14 mouse cellular contexts compared by ENCODE assay signal in the genomic region with DNA sequence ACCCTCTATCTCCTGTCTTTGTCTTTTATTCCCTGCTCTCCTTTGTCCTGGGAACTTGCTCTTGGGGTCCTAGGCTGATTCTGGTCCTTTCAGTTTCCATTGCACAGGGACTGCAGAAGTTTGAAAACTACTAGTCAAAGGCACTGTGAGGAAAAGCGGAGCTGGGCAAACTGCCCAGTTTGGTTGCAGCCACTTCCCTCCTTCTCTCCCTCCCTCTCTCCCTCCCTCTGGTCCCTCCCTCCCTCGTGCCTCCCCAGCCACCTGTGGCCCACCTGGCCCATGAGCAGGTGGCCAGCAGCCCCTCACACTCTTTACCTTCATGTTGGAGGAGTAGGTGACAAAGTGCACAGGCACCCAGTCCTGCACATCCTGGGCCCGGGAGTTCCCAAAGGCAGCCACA. TPM values are rescaled to one million over a fixed set of nuclear protein-coding genes. Genes with fewer than 3 reads are reported as not detected.
A peak's percentile ranks its signal among the peaks of the same experiment; 100 is the strongest.
DNase-seq lines count a peak whose midpoint lies in the region; ATAC-seq and TF ChIP-seq lines count a peak whose summit lies in the region.
"Had no signal": no experiment of that assay in that cellular context is flagged by ENCODE, and none has a peak within 500 bp of the region (broad histone marks: within the 10 kb centered on the region; RNA-seq: fewer than 3 reads in every experiment).

No protein-coding gene starts in this region.

- peaks cover 34% of the 10 kb centered on the region for H3K36me3 ChIP-seq in embryonic facial prominence, embryonic 14.5 days (ENCODE audit: control insufficient read depth, insufficient read depth, low read length)
- peaks cover 71% of the 10 kb centered on the region for H3K36me3 ChIP-seq in embryonic facial prominence, embryonic 10.5 days (replicated peaks)
- H3K36me3 ChIP-seq in limb, embryonic 14.5 days (ENCODE audit: control insufficient read depth, insufficient read depth, low read length): peaks cover 37% of the 10 kb centered on the region
- H3K36me3 ChIP-seq in limb, embryonic 10.5 days: peaks cover 67% of the 10 kb centered on the region
- H3K36me3 ChIP-seq in midbrain, embryonic 15.5 days (replicated peaks): peaks cover 14% of the 10 kb centered on the region; the same call in 1 of the 2 replicates

- DNase-seq in embryonic facial prominence, embryonic 14.5 days (ENCODE audit: low spot score): peak; percentile 24
- no peak for DNase-seq in embryonic facial prominence, embryonic 10.5 days (ENCODE audit: low spot score)
- peak; percentile 35 for DNase-seq in limb, embryonic 14.5 days (ENCODE audit: low spot score)
- no peak for DNase-seq in limb, embryonic 10.5 days (ENCODE audit: low spot score)
- DNase-seq in brain, embryonic 14.5 days (ENCODE audit: low read depth): peak; percentile 76
- no peak for DNase-seq in layer of hippocampus, adult 18-20 months (ENCODE audit: low spot score in 2 of 2)
- DNase-seq in adrenal gland, postnatal 36 days: no peak
- DNase-seq: lung, postnatal 14 days had no signal

- H3K9me3 ChIP-seq in embryonic facial prominence, embryonic 14.5 days (ENCODE audit: control insufficient read depth, low read length): no peaks in the 10 kb centered on the region
- H3K9me3 ChIP-seq in embryonic facial prominence, embryonic 10.5 days: no peaks in the 10 kb centered on the region
- H3K9me3 ChIP-seq in limb, embryonic 14.5 days (ENCODE audit: control insufficient read depth, low read length): no peaks in the 10 kb centered on the region
- no peaks in the 10 kb centered on the region for H3K9me3 ChIP-seq in limb, embryonic 10.5 days (replicated peaks)
- no peaks in the 10 kb centered on the region for H3K9me3 ChIP-seq in midbrain, embryonic 15.5 days
- H3K9me3 ChIP-seq: heart, embryonic 13.5 days; hindbrain, embryonic 15.5 days; limb, embryonic 15.5 days; neural tube, embryonic 15.5 days had no signal

- H3K4me1 ChIP-seq in embryonic facial prominence, embryonic 14.5 days (ENCODE audit: control insufficient read depth, insufficient read depth, low read length): no peaks in the 10 kb centered on the region
- H3K4me1 ChIP-seq in embryonic facial prominence, embryonic 10.5 days: no peaks in the 10 kb centered on the region; the same call in 1 of the 2 replicates
- no peaks in the 10 kb centered on the region for H3K4me1 ChIP-seq in limb, embryonic 14.5 days (ENCODE audit: control insufficient read depth, insufficient read depth, low read length)
- no peaks in the 10 kb centered on the region for H3K4me1 ChIP-seq in limb, embryonic 10.5 days
- H3K4me1 ChIP-seq in midbrain, embryonic 15.5 days: peaks cover 10% of the 10 kb centered on the region; the same call in 1 of the 2 replicates
- H3K4me1 ChIP-seq: heart, embryonic 13.5 days had no signal

- H3K4me2 ChIP-seq in embryonic facial prominence, embryonic 14.5 days (ENCODE audit: low read depth, low read length): no peak overlapping the region
- no peak overlapping the region for H3K4me2 ChIP-seq in limb, embryonic 14.5 days (replicated peaks; ENCODE audit: low read depth, low read length, severe bottlenecking)
- no peak overlapping the region for H3K4me2 ChIP-seq in midbrain, embryonic 15.5 days
- H3K4me2 ChIP-seq: heart, embryonic 13.5 days; hindbrain, embryonic 15.5 days; limb, embryonic 15.5 days; neural tube, embryonic 15.5 days had no signal

- TF ChIP-seq POLR2A in limb, embryonic 14.5 days (IDR thresholded peaks at IDR 0.05; ENCODE audit: borderline replicate concordance, extremely low read depth, insufficient read depth, insufficient read length): no peak
- TF ChIP-seq POLR2A in brain, embryonic 14.5 days (IDR thresholded peaks at IDR 0.05; ENCODE audit: borderline replicate concordance, extremely low read depth, insufficient read depth, insufficient read length, poor library complexity, severe bottlenecking): no peak

- no peak overlapping the region for H3K27ac ChIP-seq in embryonic facial prominence, embryonic 14.5 days (replicated peaks; ENCODE audit: low read depth, low read length)
- H3K27ac ChIP-seq in embryonic facial prominence, embryonic 10.5 days (replicated peaks): no peak overlapping the region
- no peak overlapping the region for H3K27ac ChIP-seq in limb, embryonic 14.5 days (replicated peaks; ENCODE audit: low read depth, low read length)
- no peak overlapping the region for H3K27ac ChIP-seq in limb, embryonic 10.5 days
- 0 out of 2 replicates have a peak overlapping the region, but pooled peaks have one; percentile 26 for H3K27ac ChIP-seq in midbrain, embryonic 15.5 days
- H3K27ac ChIP-seq: heart, embryonic 13.5 days; hindbrain, embryonic 15.5 days; limb, embryonic 15.5 days had no signal

- no peaks in the 10 kb centered on the region for H3K27me3 ChIP-seq in embryonic facial prominence, embryonic 14.5 days (replicated peaks; ENCODE audit: control insufficient read depth, insufficient read depth, low read length)
- no peaks in the 10 kb centered on the region for H3K27me3 ChIP-seq in embryonic facial prominence, embryonic 10.5 days (replicated peaks; ENCODE audit: low read depth, poor library complexity, severe bottlenecking)
- H3K27me3 ChIP-seq in limb, embryonic 14.5 days (ENCODE audit: control insufficient read depth, insufficient read depth, low read length): no peaks in the 10 kb centered on the region
- no peaks in the 10 kb centered on the region for H3K27me3 ChIP-seq in limb, embryonic 10.5 days (ENCODE audit: low read depth, poor library complexity, severe bottlenecking)
- H3K27me3 ChIP-seq in midbrain, embryonic 15.5 days (replicated peaks): no peaks in the 10 kb centered on the region
- H3K27me3 ChIP-seq: heart, embryonic 13.5 days; hindbrain, embryonic 15.5 days; limb, embryonic 15.5 days; neural tube, embryonic 15.5 days had no signal

- no peak for TF ChIP-seq CTCF in brain, embryonic 14.5 days (IDR thresholded peaks at IDR 0.05; ENCODE audit: borderline replicate concordance, extremely low read depth, insufficient read depth, insufficient read length)

- H3K9ac ChIP-seq in embryonic facial prominence, embryonic 14.5 days (ENCODE audit: low read depth, low read length): no peak overlapping the region
- no peak overlapping the region for H3K9ac ChIP-seq in limb, embryonic 14.5 days (ENCODE audit: low read depth, low read length, severe bottlenecking)
- no peak overlapping the region for H3K9ac ChIP-seq in midbrain, embryonic 15.5 days
- H3K9ac ChIP-seq: heart, embryonic 13.5 days; hindbrain, embryonic 15.5 days; limb, embryonic 15.5 days; neural tube, embryonic 15.5 days had no signal

- 63% methylated on average over 3 of the region's 3 CpGs for WGBS in embryonic facial prominence, embryonic 14.5 days
- 70% methylated on average over 3 of the region's 3 CpGs for WGBS in embryonic facial prominence, embryonic 10.5 days
- WGBS in limb, embryonic 14.5 days: 43% methylated on average over 3 of the region's 3 CpGs
- 82% methylated on average over 3 of the region's 3 CpGs for WGBS in limb, embryonic 10.5 days
- 68% methylated on average over 3 of the region's 3 CpGs for WGBS in midbrain, embryonic 15.5 days

- ATAC-seq in embryonic facial prominence, embryonic 14.5 days (ENCODE audit: low read depth): no peak
- no peak for ATAC-seq in limb, embryonic 14.5 days (ENCODE audit: low FRiP score, low read depth)
- no peak for ATAC-seq in midbrain, embryonic 15.5 days (replicated peaks)

- no peak overlapping the region for H3K4me3 ChIP-seq in embryonic facial prominence, embryonic 14.5 days (ENCODE audit: low read depth, low read length)
- no peak overlapping the region for H3K4me3 ChIP-seq in embryonic facial prominence, embryonic 10.5 days
- H3K4me3 ChIP-seq in limb, embryonic 14.5 days (replicated peaks; ENCODE audit: low read length): no peak overlapping the region
- H3K4me3 ChIP-seq in limb, embryonic 10.5 days: no peak overlapping the region
- no peak overlapping the region for H3K4me3 ChIP-seq in midbrain, embryonic 15.5 days
- H3K4me3 ChIP-seq: erythroblast, embryonic 14.5 days; heart, embryonic 13.5 days; hindbrain, embryonic 15.5 days; limb, embryonic 15.5 days; neural tube, embryonic 15.5 days had no signal

RNA-seq across cellular contexts. Expression of gene Tctn1, which starts 19.1 kb away (rescaled TPM):
- 5.1 and 7.3 TPM in 2 replicates for polyA plus RNA-seq in embryonic facial prominence, embryonic 14.5 days (2014; fragmentation: Nextera tagmentation; extraction: Ambion mirVana)
- polyA plus RNA-seq in embryonic facial prominence, embryonic 10.5 days (2016; fragmentation: Nextera tagmentation; extraction: Ambion mirVana): 4.8 and 5.5 TPM in 2 replicates
- polyA plus RNA-seq in limb, embryonic 14.5 days (2012; rRNA removed): 28.3 and 38.3 TPM in 2 replicates
- polyA plus RNA-seq in limb, embryonic 14.5 days (2014; fragmentation: Nextera tagmentation; extraction: Ambion mirVana): 5.5 TPM in 2 replicates
- polyA plus RNA-seq in limb, embryonic 10.5 days (2016; fragmentation: Nextera tagmentation; extraction: Ambion mirVana): 4.4 and 4.9 TPM in 2 replicates
- polyA plus RNA-seq in brain, embryonic 14.5 days (2012; rRNA removed): 40.2 and 42.3 TPM in 2 replicates
- 6.1 TPM in 2 replicates for polyA plus RNA-seq in midbrain, embryonic 15.5 days (2015; fragmentation: Nextera tagmentation; extraction: Ambion mirVana)
- 10 to 100 TPM; 10.9 to 12.0 TPM for total RNA-seq in layer of hippocampus, adult 18-20 months (2021)
- total RNA-seq in adrenal gland, postnatal 36 days (2021): 10 to 100 TPM; 12.0 to 16.2 TPM

RNA-seq across cellular contexts. Expression of gene Hvcn1, which starts 38.6 kb away (rescaled TPM):
- 7.9 and 12.3 TPM in 2 replicates for polyA plus RNA-seq in embryonic facial prominence, embryonic 14.5 days (2014; fragmentation: Nextera tagmentation; extraction: Ambion mirVana)
- 14.6 and 15.8 TPM in 2 replicates for polyA plus RNA-seq in embryonic facial prominence, embryonic 10.5 days (2016; fragmentation: Nextera tagmentation; extraction: Ambion mirVana)
- 9.6 and 10.4 TPM in 2 replicates for polyA plus RNA-seq in limb, embryonic 14.5 days (2012; rRNA removed)
- polyA plus RNA-seq in limb, embryonic 14.5 days (2014; fragmentation: Nextera tagmentation; extraction: Ambion mirVana): 8.6 and 8.9 TPM in 2 replicates
- 9.6 and 11.8 TPM in 2 replicates for polyA plus RNA-seq in limb, embryonic 10.5 days (2016; fragmentation: Nextera tagmentation; extraction: Ambion mirVana)
- 2.3 and 2.4 TPM in 2 replicates for polyA plus RNA-seq in brain, embryonic 14.5 days (2012; rRNA removed)
- polyA plus RNA-seq in midbrain, embryonic 15.5 days (2015; fragmentation: Nextera tagmentation; extraction: Ambion mirVana): 1.5 and 1.9 TPM in 2 replicates
- total RNA-seq in layer of hippocampus, adult 18-20 months (2021): 1 to 10 TPM; 2.4 to 3.1 TPM
- total RNA-seq in adrenal gland, postnatal 36 days (2021): 1 to 10 TPM; 1.7 to 3.3 TPM

RNA-seq across cellular contexts. Expression of gene Pptc7, which starts 39.0 kb away (rescaled TPM):
- polyA plus RNA-seq in embryonic facial prominence, embryonic 14.5 days (2014; fragmentation: Nextera tagmentation; extraction: Ambion mirVana): 7.9 and 8.1 TPM in 2 replicates
- 8.0 and 8.9 TPM in 2 replicates for polyA plus RNA-seq in embryonic facial prominence, embryonic 10.5 days (2016; fragmentation: Nextera tagmentation; extraction: Ambion mirVana)
- polyA plus RNA-seq in limb, embryonic 14.5 days (2012; rRNA removed): 11.5 and 13.7 TPM in 2 replicates
- 7.6 and 8.9 TPM in 2 replicates for polyA plus RNA-seq in limb, embryonic 14.5 days (2014; fragmentation: Nextera tagmentation; extraction: Ambion mirVana)
- 8.2 and 9.7 TPM in 2 replicates for polyA plus RNA-seq in limb, embryonic 10.5 days (2016; fragmentation: Nextera tagmentation; extraction: Ambion mirVana)
- polyA plus RNA-seq in brain, embryonic 14.5 days (2012; rRNA removed): 11.8 and 13.4 TPM in 2 replicates
- 7.6 and 8.4 TPM in 2 replicates for polyA plus RNA-seq in midbrain, embryonic 15.5 days (2015; fragmentation: Nextera tagmentation; extraction: Ambion mirVana)
- 10 to 100 TPM; 44.9 to 47.9 TPM for total RNA-seq in layer of hippocampus, adult 18-20 months (2021)
- 10 to 100 TPM; 53.2 to 55.4 TPM for total RNA-seq in adrenal gland, postnatal 36 days (2021)

Comparison
In these comparisons a context has a peak if more than half of its experiments do, and no peak if none do; other contexts are left out.
1. DNase-seq: peak in embryonic facial prominence, embryonic 14.5 days (single experiment), limb, embryonic 14.5 days (single experiment) and brain, embryonic 14.5 days (single experiment); none in embryonic facial prominence, embryonic 10.5 days (single experiment), limb, embryonic 10.5 days (single experiment), layer of hippocampus, adult 18-20 months (0 of 2) and adrenal gland, postnatal 36 days (0 of 2).